Mouse (Mus musculus): Measurements from ENCODE around the gene Cidec. TPM values are rescaled to one million over a fixed set of nuclear protein-coding genes. Genes with fewer than 3 reads are reported as not detected.

Cidec gene
- polyA plus RNA-seq, 1 experiment, result not detected

- no peak for TF ChIP-seq MAX (IDR thresholded peaks at IDR 0.05)
- TF ChIP-seq MYOG (IDR thresholded peaks at IDR 0.05; ENCODE audit: control insufficient read depth, extremely low read depth, insufficient read length), result no peak
- TF ChIP-seq USF1 (IDR thresholded peaks at IDR 0.05; ENCODE audit: low read depth), result no peak
- TF ChIP-seq CTCF (IDR thresholded peaks at IDR 0.05; ENCODE audit: control insufficient read depth, insufficient read depth, insufficient read length), result no peak
- no peak for TF ChIP-seq CEBPB (IDR thresholded peaks at IDR 0.05; ENCODE audit: low read depth)
- TF ChIP-seq FOSL1 (IDR thresholded peaks at IDR 0.05; ENCODE audit: insufficient read depth, low read length, poor library complexity, severe bottlenecking), result no peak
- TF ChIP-seq MYOD1 (IDR thresholded peaks at IDR 0.05; ENCODE audit: control insufficient read depth, insufficient read length, low read depth), result no peak
- Histone ChIP-seq H3K79me3 (ENCODE audit: low read depth) (peaks cover 12% of the 10 kb centered on the region), H3K36me3 (ENCODE audit: control insufficient read depth, insufficient read depth) (no peaks in the 10 kb centered on the region), H3K27me3 (ENCODE audit: control insufficient read depth, insufficient read depth, insufficient read length) (peaks cover 5% of the 10 kb centered on the region), H3K79me2 (ENCODE audit: control insufficient read depth, insufficient read depth) (peaks cover 16% of the 10 kb centered on the region), H3ac (ENCODE audit: control insufficient read depth, insufficient read length, low read depth) (no peak overlapping the region), H3K4me3 (ENCODE audit: insufficient read depth, poor library complexity, severe bottlenecking) (no peak overlapping the region)
Observed at GRCm38 (mm10) chr6:113438721-113439430, 3.3 kb upstream of the Cidec start.

DNA sequence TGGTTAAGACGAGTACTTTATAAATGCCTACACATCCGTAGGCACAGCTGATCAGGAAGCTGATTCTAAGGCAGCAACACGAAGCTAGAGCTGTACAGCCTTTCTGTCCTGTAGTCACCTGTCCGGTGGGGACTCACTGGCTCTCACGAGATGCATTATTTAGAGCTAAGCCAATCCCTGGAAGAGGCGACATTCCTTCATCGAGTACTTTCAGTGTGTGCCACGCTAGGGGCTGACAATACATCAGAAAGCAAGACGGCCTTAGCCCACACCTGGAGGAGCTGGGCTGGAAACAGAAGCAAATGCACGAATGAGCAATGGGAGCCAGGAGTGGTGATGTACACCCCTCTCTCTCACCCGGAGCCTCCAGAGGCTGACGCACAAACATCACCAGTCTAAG, 1.6 kb upstream of the Cidec start:
- Histone ChIP-seq H3K27me3 (ENCODE audit: control insufficient read depth, insufficient read depth, insufficient read length) (peaks cover 9% of the 10 kb centered on the region), H3K79me2 (ENCODE audit: control insufficient read depth, insufficient read depth) (no peaks in the 10 kb centered on the region), H3K79me3 (ENCODE audit: low read depth) (no peaks in the 10 kb centered on the region), H3K36me3 (ENCODE audit: control insufficient read depth, insufficient read depth) (no peaks in the 10 kb centered on the region), H3K4me3 (ENCODE audit: insufficient read depth, poor library complexity, severe bottlenecking) (no peak overlapping the region), H3ac (ENCODE audit: control insufficient read depth, insufficient read length, low read depth) (no peak overlapping the region)
- TF ChIP-seq CTCF (IDR thresholded peaks at IDR 0.05; ENCODE audit: control insufficient read depth, insufficient read depth, insufficient read length), result no peak
- TF ChIP-seq MAX (IDR thresholded peaks at IDR 0.05), result no peak
- TF ChIP-seq MYOD1 (IDR thresholded peaks at IDR 0.05; ENCODE audit: control insufficient read depth, insufficient read length, low read depth), result no peak
- TF ChIP-seq MYOG (IDR thresholded peaks at IDR 0.05; ENCODE audit: control insufficient read depth, extremely low read depth, insufficient read length), result no peak
- TF ChIP-seq FOSL1 (IDR thresholded peaks at IDR 0.05; ENCODE audit: insufficient read depth, low read length, poor library complexity, severe bottlenecking), result no peak
- no peak for TF ChIP-seq CEBPB (IDR thresholded peaks at IDR 0.05; ENCODE audit: low read depth)

GRCm38 (mm10) chr6:113434691-113435090, 869 bp downstream of the Cidec start:
- H3K79me2 ChIP-seq (ENCODE audit: control insufficient read depth, insufficient read depth), result no peaks in the 10 kb centered on the region
- H3K36me3 ChIP-seq (ENCODE audit: control insufficient read depth, insufficient read depth), result no peaks in the 10 kb centered on the region
- no peak for TF ChIP-seq MYOG (IDR thresholded peaks at IDR 0.05; ENCODE audit: control insufficient read depth, extremely low read depth, insufficient read length)
- TF ChIP-seq CTCF (IDR thresholded peaks at IDR 0.05; ENCODE audit: control insufficient read depth, insufficient read depth, insufficient read length), result no peak
- TF ChIP-seq FOSL1 (IDR thresholded peaks at IDR 0.05; ENCODE audit: insufficient read depth, low read length, poor library complexity, severe bottlenecking), result no peak
- no peak for TF ChIP-seq USF1 (IDR thresholded peaks at IDR 0.05; ENCODE audit: low read depth)
- no peaks in the 10 kb centered on the region for H3K79me3 ChIP-seq (ENCODE audit: low read depth)
- peaks cover 9% of the 10 kb centered on the region for H3K27me3 ChIP-seq (ENCODE audit: control insufficient read depth, insufficient read depth, insufficient read length)
- no peak overlapping the region for H3ac ChIP-seq (ENCODE audit: control insufficient read depth, insufficient read length, low read depth)
- H3K4me3 ChIP-seq (ENCODE audit: insufficient read depth, poor library complexity, severe bottlenecking), result no peak overlapping the region

DNA sequence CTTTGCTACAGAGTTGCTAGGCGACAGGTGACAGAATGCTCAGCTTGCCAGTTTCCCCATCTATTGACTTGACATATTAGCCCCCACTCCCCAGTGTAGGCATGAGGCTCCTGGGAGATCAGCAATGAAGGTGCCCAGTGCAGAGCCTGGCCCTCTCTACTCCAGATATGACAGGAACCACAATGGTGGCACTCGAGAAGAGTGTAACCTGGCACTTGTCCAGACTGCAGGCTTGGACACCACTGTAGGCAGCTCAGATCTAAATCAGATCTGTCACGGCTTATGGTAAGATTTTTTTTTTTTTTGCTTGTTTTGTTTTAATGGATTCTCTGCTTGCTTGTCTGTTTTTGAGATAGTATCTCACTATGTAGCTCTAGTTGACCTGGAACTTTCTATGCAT, 1.9 kb downstream of the Cidec start:
- Histone ChIP-seq H3K79me3 (ENCODE audit: low read depth) (no peaks in the 10 kb centered on the region), H3K4me3 (ENCODE audit: insufficient read depth, poor library complexity, severe bottlenecking) (no peak overlapping the region), H3ac (ENCODE audit: control insufficient read depth, insufficient read length, low read depth) (no peak overlapping the region), H3K36me3 (ENCODE audit: control insufficient read depth, insufficient read depth) (no peaks in the 10 kb centered on the region), H3K79me2 (ENCODE audit: control insufficient read depth, insufficient read depth) (no peaks in the 10 kb centered on the region), H3K27me3 (ENCODE audit: control insufficient read depth, insufficient read depth, insufficient read length) (peaks cover 9% of the 10 kb centered on the region)
- TF ChIP-seq CEBPB (IDR thresholded peaks at IDR 0.05; ENCODE audit: low read depth), result no peak
- no peak for TF ChIP-seq MAX (IDR thresholded peaks at IDR 0.05)
- TF ChIP-seq USF1 (IDR thresholded peaks at IDR 0.05; ENCODE audit: low read depth), result no peak
- no peak for TF ChIP-seq MYOD1 (IDR thresholded peaks at IDR 0.05; ENCODE audit: control insufficient read depth, insufficient read length, low read depth)
- no peak for TF ChIP-seq CTCF (IDR thresholded peaks at IDR 0.05; ENCODE audit: control insufficient read depth, insufficient read depth, insufficient read length)
- no peak for TF ChIP-seq FOSL1 (IDR thresholded peaks at IDR 0.05; ENCODE audit: insufficient read depth, low read length, poor library complexity, severe bottlenecking)
- TF ChIP-seq MYOG (IDR thresholded peaks at IDR 0.05; ENCODE audit: control insufficient read depth, extremely low read depth, insufficient read length), result no peak

GRCm38 (mm10) chr6:113431801-113432200, 3.8 kb downstream of the Cidec start:
- H3K4me3 ChIP-seq (ENCODE audit: insufficient read depth, poor library complexity, severe bottlenecking), result no peak overlapping the region
- no peaks in the 10 kb centered on the region for H3K79me2 ChIP-seq (ENCODE audit: control insufficient read depth, insufficient read depth)
- H3ac ChIP-seq (ENCODE audit: control insufficient read depth, insufficient read length, low read depth), result no peak overlapping the region
- H3K79me3 ChIP-seq (ENCODE audit: low read depth), result no peaks in the 10 kb centered on the region
- H3K36me3 ChIP-seq (ENCODE audit: control insufficient read depth, insufficient read depth), result no peaks in the 10 kb centered on the region
- TF ChIP-seq MYOD1 (IDR thresholded peaks at IDR 0.05; ENCODE audit: control insufficient read depth, insufficient read length, low read depth), result no peak
- TF ChIP-seq MYOG (IDR thresholded peaks at IDR 0.05; ENCODE audit: control insufficient read depth, extremely low read depth, insufficient read length), result no peak
- no peak for TF ChIP-seq USF1 (IDR thresholded peaks at IDR 0.05; ENCODE audit: low read depth)
- no peak for TF ChIP-seq CEBPB (IDR thresholded peaks at IDR 0.05; ENCODE audit: low read depth)
- no peak for TF ChIP-seq CTCF (IDR thresholded peaks at IDR 0.05; ENCODE audit: control insufficient read depth, insufficient read depth, insufficient read length)
- peaks cover 9% of the 10 kb centered on the region for H3K27me3 ChIP-seq (ENCODE audit: control insufficient read depth, insufficient read depth, insufficient read length)

GRCm38 (mm10) chr6:113430846-113431245, 4.7 kb downstream of the Cidec start:
- Histone ChIP-seq H3K36me3 (ENCODE audit: control insufficient read depth, insufficient read depth) (no peaks in the 10 kb centered on the region), H3K27me3 (ENCODE audit: control insufficient read depth, insufficient read depth, insufficient read length) (peaks cover 9% of the 10 kb centered on the region), H3K79me2 (ENCODE audit: control insufficient read depth, insufficient read depth) (no peaks in the 10 kb centered on the region), H3K79me3 (ENCODE audit: low read depth) (no peaks in the 10 kb centered on the region), H3ac (ENCODE audit: control insufficient read depth, insufficient read length, low read depth) (no peak overlapping the region), H3K4me3 (ENCODE audit: insufficient read depth, poor library complexity, severe bottlenecking) (no peak overlapping the region)
- TF ChIP-seq CEBPB (IDR thresholded peaks at IDR 0.05; ENCODE audit: low read depth) (no peak), MYOD1 (IDR thresholded peaks at IDR 0.05; ENCODE audit: control insufficient read depth, insufficient read length, low read depth) (no peak), FOSL1 (IDR thresholded peaks at IDR 0.05; ENCODE audit: insufficient read depth, low read length, poor library complexity, severe bottlenecking) (no peak), MYOG (IDR thresholded peaks at IDR 0.05; ENCODE audit: control insufficient read depth, extremely low read depth, insufficient read length) (no peak), MAX (IDR thresholded peaks at IDR 0.05) (no peak), USF1 (IDR thresholded peaks at IDR 0.05; ENCODE audit: low read depth) (no peak), CTCF (IDR thresholded peaks at IDR 0.05; ENCODE audit: control insufficient read depth, insufficient read depth, insufficient read length) (no peak)
